Mouse (Mus musculus) small intestine, adult 10 weeks (tissue): ENCODE results near the gene Bloc1s6. TPM values are rescaled to one million over a fixed set of nuclear protein-coding genes. Genes with fewer than 3 reads are reported as not detected.

Source experiments
- polyA plus RNA-seq: library from polyadenylated mRNA; stranded (reverse); fragments of 350-450 nt; fragmentation: Illumina TruSeq; extraction: RNeasy Lipid Tissue Mini Kit (QIAGEN cat#74804); gene quantifications from one replicate; pipeline ENCODE4 v1.2.3, GENCODE M21; 2014; ENCODE audit warnings: low replicate concordance

Gene Bloc1s6
- polyA plus RNA-seq, result 77.8 TPM

GRCm38 (mm10) chr2:122737894-122738830, at the start of gene Bloc1s6:
Gene Bloc1s6, plus strand, starts transcription at chr2:122738503.

GRCm38 (mm10) chr2:122702181-122703036, 35.9 kb upstream of the Bloc1s6 start, which contains the start of gene Slc30a4:
Gene Slc30a4, minus strand, starts transcription at chr2:122702663.

GRCm38 (mm10) chr2:122765071-122765793, 26.9 kb downstream of the Bloc1s6 start, which contains the start of gene Sqor:
Gene Sqor, plus strand, starts transcription at chr2:122765237.

Other genes with a start within 250 kb of the Bloc1s6 start
- 28.7 TPM for gene Gatm, start 127.2 kb upstream of the Bloc1s6 start, polyA plus RNA-seq
- gene AA467197, start 101.5 kb upstream of the Bloc1s6 start, polyA plus RNA-seq, result 190 TPM
- gene Slc30a4, start 35.8 kb upstream of the Bloc1s6 start, polyA plus RNA-seq, result 203 TPM
- 105 TPM for gene Sqor, start 26.7 kb downstream of the Bloc1s6 start, polyA plus RNA-seq